Mouse (Mus musculus) liver, embryonic 11.5 days (tissue): ENCODE data around the gene Osbpl8. TPM values are rescaled to one million over a fixed set of nuclear protein-coding genes. Genes with fewer than 3 reads are reported as not detected.
"Not testable (repeated sequence)": the region's sequence is repeated elsewhere in the genome, so short reads cannot be mapped to it uniquely, and the experiment has no call there.

Source experiments
- ATAC-seq: fragments of 200-750 bp; cut with Nextera tagmentation; replicated peaks from 2 replicates; pipeline ENCODE4 v1.8.0; 2017; ENCODE audit warnings: moderate number of reproducible peaks, mild to moderate bottlenecking, moderate TSS enrichment, moderate library complexity; ENCODE audit not compliant: low FRiP score
- DNase-seq: peaks from one replicate; pipeline ENCODE4 v3.0.0-alpha.2; 2017; ENCODE audit warnings: low spot score
- H3K27ac ChIP-seq: fragments of 300-500 bp; sonication (generic); 2 replicates; pipeline ENCODE4 v1.5.1; 2014; ENCODE audit warnings: mild to moderate bottlenecking, low read depth, low read length, control low read depth
- H3K27me3 ChIP-seq: fragments of 300-500 bp; sonication (generic); replicated peaks from 2 replicates; pipeline ENCODE4 v1.6.1; 2014; ENCODE audit warnings: low read length, mixed read lengths; ENCODE audit not compliant: control insufficient read depth, insufficient read depth
- H3K36me3 ChIP-seq: fragments of 300-500 bp; sonication (generic); 2 replicates; pipeline ENCODE4 v1.6.1; 2014; ENCODE audit warnings: mild to moderate bottlenecking, low read length, moderate library complexity, mixed read lengths; ENCODE audit not compliant: control insufficient read depth, insufficient read depth
- H3K4me1 ChIP-seq: fragments of 300-500 bp; sonication (generic); replicated peaks from 2 replicates; pipeline ENCODE4 v1.6.1; 2014; ENCODE audit warnings: low read length, mixed read lengths; ENCODE audit not compliant: control insufficient read depth, insufficient read depth
- H3K4me2 ChIP-seq: fragments of 300-500 bp; sonication (generic); 2 replicates; pipeline ENCODE4 v1.6.1; 2014; ENCODE audit warnings: mild to moderate bottlenecking, control low read depth, moderate library complexity
- H3K4me3 ChIP-seq: fragments of 300-500 bp; sonication (generic); 2 replicates; pipeline ENCODE4 v1.5.1; 2014; ENCODE audit warnings: low read depth, low read length, control low read depth
- H3K9ac ChIP-seq: fragments of 300-500 bp; sonication (generic); 2 replicates; pipeline ENCODE4 v1.6.1; 2014; ENCODE audit warnings: low read depth, low read length, control low read depth
- H3K9me3 ChIP-seq: fragments of 300-500 bp; sonication (generic); 2 replicates; pipeline ENCODE4 v1.6.1; 2016; ENCODE audit warnings: low read length, inconsistent platforms, mixed read lengths; ENCODE audit not compliant: control insufficient read depth
- WGBS: fragments of 180-500 bp; shearing (Covaris S2); extraction: QIAGEN DNeasy Blood & Tissue Kit; methylation state at CpG from one replicate; pipeline ENCODE4 v1.1.7; 2014; 5-methylcytosine and 5-hydroxymethylcytosine counted together
- polyA plus RNA-seq: library from polyadenylated mRNA; unstranded; fragments of >200 nt; fragmentation: Nextera tagmentation; extraction: Ambion mirVana; gene quantifications from 2 replicates; pipeline ENCODE4 v1.2.1, GENCODE M21; 2014

The Osbpl8 gene
- polyA plus RNA-seq, 1 experiment from 2014 or later, result 11.2 TPM

GRCm38 (mm10) chr10:111189022-111189555 lies 24.5 kb downstream of the Osbpl8 start:
- H3K27ac ChIP-seq, result no peak overlapping the region
- ATAC-seq, result no peak

DNA sequence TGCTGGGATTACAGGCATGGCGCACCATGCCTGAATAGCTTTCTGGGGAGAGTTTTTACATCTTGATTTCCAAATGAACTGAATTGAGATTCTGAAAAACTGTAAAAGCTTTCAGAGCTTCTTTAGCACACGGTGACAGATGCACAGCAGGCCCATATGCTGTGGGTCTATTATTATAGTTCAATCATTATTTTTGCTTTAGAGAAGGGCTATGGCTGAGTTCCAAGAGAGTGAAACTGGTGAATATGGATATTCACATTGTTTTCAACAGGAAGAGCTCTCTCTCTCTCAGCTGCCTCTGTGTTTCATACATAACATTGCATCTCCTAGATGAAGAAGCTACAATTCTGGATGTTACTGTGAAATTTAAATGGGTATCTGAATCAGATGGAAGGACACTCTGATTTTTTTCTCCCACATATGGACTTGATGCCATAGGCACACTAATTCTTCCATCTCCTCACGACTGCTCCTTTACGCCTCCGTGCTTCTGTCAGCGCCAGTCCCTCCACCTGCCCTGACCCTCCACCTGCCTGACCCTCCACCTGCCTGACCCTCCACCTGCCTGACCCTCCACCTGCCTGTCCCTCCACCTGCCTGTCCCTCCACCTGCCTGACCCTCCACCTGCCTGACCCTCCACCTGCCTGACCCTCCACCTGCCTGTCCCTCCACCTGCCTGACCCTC lies 25.7 kb downstream of the Osbpl8 start:
- 80% methylated on average over 6 of the region's 6 CpGs for WGBS
- H3K9me3 ChIP-seq, result no peaks in the 10 kb centered on the region
- no peak for ATAC-seq
- no peak overlapping the region for H3K4me3 ChIP-seq
- H3K4me1 ChIP-seq, result no peaks in the 10 kb centered on the region
- H3K9ac ChIP-seq, result no peak overlapping the region
- no peak overlapping the region for H3K27ac ChIP-seq
- H3K36me3 ChIP-seq, result no peaks in the 10 kb centered on the region
- no peak overlapping the region for H3K4me2 ChIP-seq
- no peaks in the 10 kb centered on the region for H3K27me3 ChIP-seq
- no peak for DNase-seq

More at GRCm38 (mm10) chr10:111189022-111189555, 24.5 kb downstream of the Osbpl8 start:
- 75% methylated on average over 4 of the region's 4 CpGs for WGBS
- H3K36me3 ChIP-seq, result no peaks in the 10 kb centered on the region
- H3K4me2 ChIP-seq, result no peak overlapping the region
- H3K4me1 ChIP-seq, result peaks cover 2% of the 10 kb centered on the region; the same call in 1 of the 2 replicates
- H3K9ac ChIP-seq, result no peak overlapping the region
- no peaks in the 10 kb centered on the region for H3K9me3 ChIP-seq
- no peak for DNase-seq
- no peak overlapping the region for H3K4me3 ChIP-seq
- no peaks in the 10 kb centered on the region for H3K27me3 ChIP-seq

DNA sequence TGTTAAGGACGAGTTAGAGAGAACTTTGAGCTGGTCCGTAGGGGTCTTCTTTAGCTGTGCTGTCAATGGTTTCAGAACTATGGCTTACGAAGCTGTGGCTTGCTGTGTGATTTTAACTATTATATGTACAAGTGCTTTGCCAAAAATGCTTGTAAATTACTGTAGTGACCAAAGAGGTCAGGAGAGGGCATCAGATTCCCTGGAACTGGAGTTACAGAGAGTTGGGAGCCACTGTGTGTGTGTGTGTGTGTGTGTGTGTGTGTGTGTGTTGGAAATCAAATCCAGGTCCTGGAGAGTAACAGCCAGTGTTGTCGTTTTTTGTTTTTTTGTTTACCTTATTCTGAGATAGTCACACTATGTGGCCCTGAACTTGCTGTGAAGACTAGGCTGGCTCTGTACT lies 29.0 kb downstream of the Osbpl8 start:
- Histone ChIP-seq H3K4me3 (no peak overlapping the region), H3K9me3 (no peaks in the 10 kb centered on the region), H3K27ac (no peak overlapping the region), H3K36me3 (no peaks in the 10 kb centered on the region), H3K9ac (no peak overlapping the region), H3K4me1 (no peaks in the 10 kb centered on the region), H3K4me2 (no peak overlapping the region), H3K27me3 (no peaks in the 10 kb centered on the region)
- 71% methylated on average over 4 of the region's 4 CpGs for WGBS
- DNase-seq (no peak), ATAC-seq (no peak)

DNA sequence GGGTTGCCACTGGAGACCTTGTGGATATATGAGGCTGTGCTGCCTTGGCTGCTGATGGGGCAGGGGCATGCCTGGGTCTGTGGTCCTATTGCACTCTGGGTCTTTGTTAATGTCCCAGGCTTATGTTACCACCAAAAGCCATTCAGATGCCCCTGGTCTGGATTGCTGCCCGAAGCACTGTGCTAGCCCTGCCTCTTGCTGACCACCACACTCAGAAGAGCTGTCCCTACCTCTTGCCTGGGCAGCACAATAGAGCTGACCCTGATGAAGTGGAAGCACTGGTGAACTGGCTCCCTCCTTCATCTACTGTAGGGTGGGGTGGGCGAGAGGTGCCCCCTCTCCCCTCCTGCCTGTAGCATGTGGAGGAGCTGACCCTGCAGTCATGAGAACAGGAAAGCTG lies 31.6 kb downstream of the Osbpl8 start:
- Histone ChIP-seq H3K4me3 (no peak overlapping the region), H3K4me2 (no peak overlapping the region), H3K4me1 (no peaks in the 10 kb centered on the region), H3K36me3 (no peaks in the 10 kb centered on the region), H3K27me3 (no peaks in the 10 kb centered on the region), H3K9ac (no peak overlapping the region), H3K27ac (no peak overlapping the region), H3K9me3 (no peaks in the 10 kb centered on the region)
- 78% methylated on average over 2 of the region's 2 CpGs for WGBS
- no peak for ATAC-seq
- DNase-seq, result no peak

- H3K4me1 ChIP-seq, H3K9ac ChIP-seq, H3K4me3 ChIP-seq, H3K4me2 ChIP-seq, H3K36me3 ChIP-seq, ATAC-seq, DNase-seq, H3K9me3 ChIP-seq, H3K27me3 ChIP-seq, H3K27ac ChIP-seq: not testable (repeated sequence)
- WGBS, result 53% methylated on average over 3 of the region's 5 CpGs
Measured at GRCm38 (mm10) chr10:111198705-111199104, 34.2 kb downstream of the Osbpl8 start.

- 70% methylated on average over 7 of the region's 7 CpGs for WGBS
- no peak overlapping the region for H3K27ac ChIP-seq
- DNase-seq (no peak), ATAC-seq (no peak)
- H3K4me2 ChIP-seq, result no peak overlapping the region
- H3K27me3 ChIP-seq, result no peaks in the 10 kb centered on the region
- no peak overlapping the region for H3K9ac ChIP-seq
- H3K9me3 ChIP-seq, result no peaks in the 10 kb centered on the region
- H3K4me3 ChIP-seq, result no peak overlapping the region
- H3K4me1 ChIP-seq, result no peaks in the 10 kb centered on the region
- no peaks in the 10 kb centered on the region for H3K36me3 ChIP-seq
Measured at GRCm38 (mm10) chr10:111201120-111201519, 36.6 kb downstream of the Osbpl8 start.

GRCm38 (mm10) chr10:111201666-111202065 lies 37.1 kb downstream of the Osbpl8 start:
- Histone ChIP-seq H3K27ac (no peak overlapping the region), H3K9ac (no peak overlapping the region), H3K9me3 (no peaks in the 10 kb centered on the region), H3K4me1 (no peaks in the 10 kb centered on the region), H3K36me3 (no peaks in the 10 kb centered on the region), H3K27me3 (no peaks in the 10 kb centered on the region), H3K4me2 (no peak overlapping the region), H3K4me3 (no peak overlapping the region)
- ATAC-seq (no peak), DNase-seq (no peak)
- 69% methylated on average over 4 of the region's 4 CpGs for WGBS

DNA sequence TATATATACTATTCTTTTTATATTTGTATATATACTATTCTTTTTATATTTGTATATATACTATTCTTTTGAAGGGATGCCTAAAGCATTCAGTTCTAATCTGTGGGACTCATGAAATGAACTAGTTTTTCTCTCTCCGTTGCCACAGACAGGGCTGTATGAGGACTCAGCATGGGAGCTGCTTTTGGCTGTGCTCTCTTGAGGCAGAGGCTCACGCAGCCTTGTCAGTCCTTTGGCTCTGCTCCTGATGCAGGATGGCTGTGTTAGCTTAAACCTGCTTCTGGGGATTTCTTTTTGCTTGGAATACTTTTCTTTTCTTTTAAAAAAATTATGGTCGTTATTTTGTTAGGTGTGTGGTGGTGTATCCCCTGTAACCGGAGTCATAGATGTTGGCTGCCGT lies 39.5 kb downstream of the Osbpl8 start:
- no peak overlapping the region for H3K9ac ChIP-seq
- no peaks in the 10 kb centered on the region for H3K36me3 ChIP-seq
- H3K9me3 ChIP-seq, result no peaks in the 10 kb centered on the region
- WGBS, result 86% methylated on average over 5 of the region's 5 CpGs
- ATAC-seq (no peak), DNase-seq (no peak)
- H3K4me1 ChIP-seq, result no peaks in the 10 kb centered on the region
- H3K4me3 ChIP-seq, result no peak overlapping the region
- H3K4me2 ChIP-seq, result no peak overlapping the region
- H3K27ac ChIP-seq, result no peak overlapping the region
- no peaks in the 10 kb centered on the region for H3K27me3 ChIP-seq

GRCm38 (mm10) chr10:111205421-111205820 lies 40.9 kb downstream of the Osbpl8 start:
- 94% methylated on average over 2 of the region's 2 CpGs for WGBS
- Histone ChIP-seq H3K36me3 (no peaks in the 10 kb centered on the region), H3K27me3 (no peaks in the 10 kb centered on the region), H3K4me3 (no peak overlapping the region), H3K4me1 (no peaks in the 10 kb centered on the region), H3K4me2 (no peak overlapping the region), H3K9ac (no peak overlapping the region), H3K27ac (no peak overlapping the region), H3K9me3 (no peaks in the 10 kb centered on the region)
- ATAC-seq, result no peak
- no peak for DNase-seq
